Mouse (Mus musculus) gastrocnemius, adult 18-20 months (tissue): ENCODE results near the gene Rptor. TPM values are rescaled to one million over a fixed set of nuclear protein-coding genes. Genes with fewer than 3 reads are reported as not detected.
A peak's percentile ranks its signal among the peaks of the same experiment; 100 is the strongest.
"Not testable (repeated sequence)": the region's sequence is repeated elsewhere in the genome, so short reads cannot be mapped to it uniquely, and the experiment has no call there.

Experiments
- DNase-seq: peaks from one replicate; pipeline ENCODE4 v3.0.0; 2021; ENCODE audit warnings: low spot score
- total RNA-seq, 2 experiments: library from RNA; stranded (reverse); gene quantifications; 2 replicates each; pipeline ENCODE4 v1.2.3; 2021

Rptor gene
- total RNA-seq, 2 experiments from 2014 or later, result 23.3 to 28.1 TPM

DNA sequence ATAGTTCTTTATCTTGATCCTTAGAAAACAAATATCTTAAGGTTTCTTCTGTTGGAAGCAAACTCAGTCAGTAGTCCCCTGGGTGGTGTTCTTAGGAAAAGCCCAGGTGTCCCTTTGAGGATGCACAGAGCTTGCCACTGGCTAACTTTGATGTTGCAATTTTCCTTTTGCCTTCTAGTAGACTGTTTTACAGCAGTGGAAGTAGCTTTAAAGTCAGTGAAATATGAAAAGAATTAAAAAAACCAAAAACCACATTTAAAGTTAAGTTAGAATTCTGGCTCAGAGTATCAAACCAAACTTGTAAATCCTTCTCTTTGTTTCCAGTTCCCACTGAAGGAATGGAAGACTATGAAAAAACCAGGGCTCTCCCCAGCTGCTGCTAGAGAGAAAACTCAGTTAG lies 47.8 kb downstream of the Rptor start:
- DNase-seq, result no peak

GRCm38 (mm10) chr11:119653336-119653735 lies 50.6 kb downstream of the Rptor start:
- DNase-seq, result no peak

- DNase-seq, result peak; percentile 34
These were observed 54.8 kb downstream of the Rptor start for GRCm38 (mm10) chr11:119657534-119657933.

GRCm38 (mm10) chr11:119659296-119659695 lies 56.6 kb downstream of the Rptor start:
- no peak for DNase-seq

- DNase-seq, result not testable (repeated sequence)
These were observed 58.8 kb downstream of the Rptor start for GRCm38 (mm10) chr11:119661479-119661878.

DNA sequence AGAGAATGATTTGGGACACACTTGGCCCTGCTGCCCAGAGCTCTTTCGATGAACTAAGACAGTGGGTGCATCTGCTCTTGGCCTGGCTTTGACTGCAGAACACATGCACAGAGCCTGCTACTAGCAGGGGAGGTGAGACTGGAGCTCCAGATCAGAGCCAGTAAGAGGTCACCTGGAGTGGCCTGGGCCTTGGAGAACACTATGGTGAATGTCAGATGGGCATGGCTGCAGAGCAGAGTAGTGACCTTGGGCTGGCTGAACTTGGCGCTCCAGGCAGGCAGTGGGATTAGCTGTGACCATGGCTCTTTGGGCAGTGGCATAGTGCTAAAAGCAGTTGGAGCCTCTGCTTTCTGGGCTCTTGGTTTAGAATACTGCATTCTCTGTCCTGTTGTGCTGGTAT lies 61.2 kb downstream of the Rptor start:
- DNase-seq, result peak; percentile 48

DNA sequence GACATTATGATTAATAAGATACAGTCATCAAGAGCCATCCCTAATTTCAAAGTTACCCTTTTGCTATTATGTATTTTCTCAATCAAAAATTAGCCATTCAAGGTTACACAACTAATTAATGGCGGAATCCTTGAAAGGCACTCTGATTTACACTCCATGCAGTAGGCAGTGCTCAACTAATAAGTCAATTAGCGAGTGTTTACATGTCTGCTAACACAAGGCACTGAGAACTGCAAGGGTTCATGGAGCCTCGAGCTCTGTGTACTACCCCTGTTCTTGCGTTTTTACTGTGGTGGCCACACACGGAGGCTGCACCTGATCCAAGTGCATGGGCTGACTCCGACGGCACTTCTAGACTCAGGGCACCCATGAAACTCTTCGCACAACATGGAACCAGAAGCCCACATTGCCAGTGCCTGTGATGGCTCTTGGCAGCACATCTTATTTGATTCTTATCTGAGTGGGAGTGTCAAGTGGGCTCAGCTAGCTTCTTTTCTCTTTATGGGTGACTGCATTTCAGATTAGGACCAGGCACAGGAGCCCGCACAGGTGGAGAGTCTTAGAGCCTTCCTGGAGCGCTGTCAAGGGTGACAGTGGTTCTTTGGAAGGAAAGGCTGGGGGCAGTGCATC lies 62.1 kb downstream of the Rptor start:
- DNase-seq, result no peak

DNA sequence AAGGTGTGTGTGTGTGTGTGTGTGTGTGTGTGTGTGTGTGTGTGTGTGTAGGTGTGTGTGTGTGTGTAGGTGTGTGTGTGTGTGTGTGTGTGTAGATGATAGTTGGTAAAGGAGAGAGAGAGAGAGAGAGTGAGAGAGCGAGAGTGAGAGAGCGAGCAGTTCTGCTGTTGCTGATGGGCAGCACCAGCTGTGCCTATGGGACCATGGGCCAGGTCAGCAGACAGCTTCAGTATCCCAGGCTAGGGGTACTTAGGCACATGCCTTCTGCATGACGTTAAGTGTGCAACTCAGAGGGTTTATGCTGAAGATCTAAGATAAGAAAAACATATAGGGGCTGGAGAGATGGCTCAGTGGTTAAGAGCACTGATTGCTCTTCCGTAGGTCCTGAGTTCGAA lies 62.6 kb downstream of the Rptor start:
- no peak for DNase-seq

DNA sequence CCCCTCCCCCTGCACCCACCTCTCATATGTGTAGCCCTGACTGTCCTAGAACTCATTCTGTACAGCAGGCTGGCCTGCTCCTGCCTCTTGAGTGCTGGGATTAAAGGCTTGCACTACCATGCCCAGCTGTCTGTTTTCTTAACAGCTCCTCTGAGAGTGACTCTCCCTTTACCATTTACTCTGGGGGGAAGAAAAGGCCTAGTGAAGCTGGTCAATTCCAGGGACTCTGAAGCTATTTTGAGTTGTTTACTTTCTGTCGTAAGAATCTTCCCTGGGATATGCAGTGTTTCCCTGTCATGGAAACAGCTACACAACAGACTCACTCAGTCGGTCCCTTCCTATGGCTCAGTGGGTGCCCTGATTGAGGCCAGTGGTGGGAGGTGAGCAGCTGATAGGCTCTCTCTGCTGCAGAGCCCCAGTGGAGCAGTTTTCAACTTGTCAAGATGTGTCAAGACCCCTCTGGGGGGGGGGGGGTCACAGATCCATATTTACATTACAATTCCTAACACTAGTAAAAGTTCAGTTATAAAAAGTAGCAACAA lies 63.9 kb downstream of the Rptor start:
- no peak for DNase-seq

DNA sequence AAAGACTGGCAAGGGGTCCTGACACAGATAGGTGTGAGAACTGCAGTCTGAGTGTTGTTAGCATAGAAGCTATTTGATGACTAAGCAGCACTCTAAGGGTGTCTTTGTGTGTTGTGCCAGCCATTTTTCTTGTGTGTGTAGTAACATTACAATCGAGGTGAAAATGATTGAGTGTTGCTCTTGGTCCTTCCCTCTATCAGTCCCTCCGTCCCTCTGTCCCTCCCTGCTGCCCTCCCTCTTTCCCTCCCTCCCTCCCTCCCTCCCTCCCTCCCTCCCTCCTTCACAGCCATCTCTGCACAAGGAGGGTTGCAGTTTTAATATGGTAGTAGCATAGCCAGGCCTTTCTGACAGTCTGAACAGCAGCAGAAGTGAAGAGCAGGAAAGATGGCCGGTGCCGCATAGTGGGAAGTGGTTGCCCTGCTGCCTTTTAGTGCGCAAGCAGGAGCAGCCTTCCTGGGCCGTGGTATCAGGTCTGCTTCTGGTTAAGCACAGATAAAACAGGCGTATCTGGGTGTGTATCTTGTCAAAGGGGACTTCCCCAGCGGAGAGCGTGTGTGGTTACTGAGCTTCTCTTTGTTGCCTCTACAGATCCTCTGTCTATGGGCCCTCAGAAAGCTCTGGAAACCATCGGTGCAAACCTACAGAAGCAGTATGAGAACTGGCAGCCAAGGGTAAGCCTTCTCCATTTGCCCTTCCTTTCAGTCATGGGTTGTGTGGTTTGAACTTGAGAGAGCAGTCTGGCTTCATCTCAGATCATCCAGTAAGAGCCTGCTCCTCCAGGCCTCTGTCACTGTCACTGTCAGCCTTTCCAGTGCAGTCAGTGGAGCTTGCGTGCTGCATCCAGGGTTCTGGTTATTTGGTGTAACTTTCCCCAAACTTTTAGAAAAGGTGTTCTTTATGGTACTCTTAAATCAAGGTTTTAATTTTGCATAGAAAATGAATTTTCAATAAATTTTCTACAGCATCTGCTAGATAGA lies 68.3 kb downstream of the Rptor start:
- DNase-seq, result no peak

DNA sequence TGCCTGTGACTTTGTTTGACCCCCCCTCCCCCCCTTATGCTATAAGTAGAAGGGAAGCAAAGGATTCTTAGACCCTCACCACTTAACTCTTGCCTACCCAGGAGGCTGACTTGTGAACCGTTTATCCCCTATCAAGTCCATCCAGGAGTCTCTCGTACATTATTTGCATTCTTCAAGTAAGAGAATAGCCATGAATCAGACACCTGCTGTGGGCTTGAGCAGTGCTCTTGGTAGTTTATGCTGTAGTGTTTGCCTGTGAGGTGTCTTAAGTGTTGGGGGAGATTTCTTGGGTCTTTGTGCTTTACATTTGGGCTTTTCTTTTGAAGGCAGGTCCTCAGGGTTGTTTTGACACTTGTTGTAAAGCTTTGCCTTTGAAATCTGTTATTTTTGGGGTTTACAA lies 69.3 kb downstream of the Rptor start:
- DNase-seq, result no peak

DNA sequence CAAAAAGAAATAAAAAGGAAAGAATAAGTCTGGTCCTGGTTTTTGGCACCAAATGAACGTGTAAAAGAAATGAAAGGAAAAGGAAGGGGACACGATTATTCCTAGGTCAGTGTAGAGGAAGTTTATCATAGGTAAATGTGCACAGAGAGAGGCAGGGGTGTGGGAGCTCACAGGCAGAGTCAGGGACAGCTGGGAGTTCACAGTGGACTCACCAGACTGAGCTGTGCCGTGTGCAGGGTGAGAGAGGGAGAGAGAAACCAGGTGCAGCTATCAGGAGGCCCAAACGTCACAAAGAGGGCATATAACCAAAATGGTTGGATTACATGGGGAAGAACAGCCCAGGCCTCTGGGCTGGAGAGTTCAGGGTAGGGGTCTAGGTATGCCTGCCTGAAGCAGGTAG lies 70.1 kb downstream of the Rptor start:
- no peak for DNase-seq

DNA sequence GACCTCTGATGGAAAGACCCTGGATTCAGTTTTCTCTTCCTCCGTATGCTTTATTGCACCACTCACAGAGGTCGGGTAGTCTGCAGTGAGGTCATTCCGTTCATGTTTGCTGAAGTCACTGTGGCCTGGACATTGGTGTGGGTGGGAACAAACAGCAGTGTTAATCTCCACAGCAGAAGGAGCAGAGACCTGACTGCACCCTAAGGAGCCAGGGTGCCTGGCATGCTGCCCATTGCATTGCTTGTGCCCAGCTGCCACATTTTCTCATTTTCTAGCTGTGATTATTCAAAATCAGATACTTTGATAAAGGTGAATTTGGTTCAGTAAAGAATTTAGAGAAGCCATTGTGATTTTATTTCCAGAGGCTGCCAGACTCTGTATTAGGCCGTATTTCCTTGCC lies 72.1 kb downstream of the Rptor start:
- DNase-seq, result no peak

- DNase-seq, result no peak
These were observed 72.8 kb downstream of the Rptor start for GRCm38 (mm10) chr11:119675546-119675945.

DNA sequence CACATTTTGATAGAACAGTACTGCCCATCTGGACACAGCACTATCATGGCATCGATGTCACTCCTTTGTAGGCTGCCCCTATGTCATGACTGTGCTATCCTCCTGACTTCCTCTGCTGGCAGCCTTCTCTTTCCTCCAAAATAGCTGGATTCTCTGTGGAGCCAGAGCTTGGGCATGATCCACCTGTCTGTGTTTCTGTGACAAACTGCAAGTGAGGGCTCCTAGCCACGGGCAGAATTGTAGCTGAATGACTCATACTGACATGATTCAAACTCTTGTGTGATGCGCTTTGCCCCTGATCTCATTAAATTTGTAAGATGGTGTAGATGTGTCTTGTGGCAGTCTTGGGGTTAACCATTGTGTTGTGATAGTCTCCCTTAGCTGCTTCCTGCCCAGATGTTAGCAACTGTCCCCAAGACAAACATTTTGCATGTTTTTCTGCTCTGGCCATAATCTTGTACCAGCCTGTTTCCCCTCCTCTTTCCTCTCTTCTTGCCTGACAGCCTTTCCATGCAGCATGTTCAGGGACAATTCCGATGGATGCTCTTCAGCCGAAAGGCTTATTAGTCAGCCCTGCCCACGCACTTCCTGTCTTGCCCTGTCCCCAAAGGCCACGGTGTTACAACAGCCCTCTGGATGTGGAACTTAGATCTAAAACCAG lies 74.2 kb downstream of the Rptor start:
- no peak for DNase-seq

DNA sequence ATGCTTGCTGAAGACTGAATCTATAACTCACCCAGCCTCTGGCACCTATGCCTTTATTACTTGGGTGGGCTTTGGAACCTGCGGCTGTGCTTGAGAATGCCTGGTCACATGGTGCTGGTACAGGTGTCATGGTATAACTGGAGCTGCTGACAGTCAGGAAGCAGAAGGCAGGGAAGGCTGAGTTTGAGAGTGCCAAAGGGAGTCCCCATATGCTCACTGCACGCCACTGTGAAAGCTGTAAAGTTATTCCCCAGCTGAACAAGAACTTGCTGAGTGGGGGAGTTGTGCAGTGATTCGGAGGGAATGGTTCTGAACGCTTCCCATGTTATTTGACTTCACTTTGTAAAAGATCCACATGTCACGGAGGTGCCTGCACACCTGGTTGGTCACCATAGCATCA lies 75.7 kb downstream of the Rptor start:
- no peak for DNase-seq

- peak; percentile 39 for DNase-seq
These were observed 78.0 kb downstream of the Rptor start for GRCm38 (mm10) chr11:119680735-119681134.

DNA sequence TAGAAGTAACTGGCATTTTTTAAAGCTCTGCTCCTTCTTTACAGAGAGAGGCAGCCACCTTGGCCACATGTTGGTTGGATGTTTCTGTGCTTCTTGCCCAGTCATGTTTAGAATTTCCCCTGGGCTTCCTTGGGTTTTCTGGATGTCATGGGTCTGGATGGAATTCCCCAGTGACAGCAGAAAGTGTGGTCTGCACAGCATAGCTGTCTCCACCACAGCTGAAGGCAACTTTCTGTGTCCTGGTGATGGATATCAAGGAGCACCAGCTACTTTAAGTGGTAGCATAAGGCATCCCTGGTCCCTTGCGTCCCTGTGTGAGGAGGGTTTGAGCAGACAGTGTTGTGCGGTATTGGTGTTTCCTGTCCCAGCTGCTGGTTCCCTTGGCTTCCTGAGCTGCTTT lies 79.6 kb downstream of the Rptor start:
- no peak for DNase-seq

- DNase-seq, result no peak
These were observed 81.1 kb downstream of the Rptor start for GRCm38 (mm10) chr11:119683796-119684195.

DNA sequence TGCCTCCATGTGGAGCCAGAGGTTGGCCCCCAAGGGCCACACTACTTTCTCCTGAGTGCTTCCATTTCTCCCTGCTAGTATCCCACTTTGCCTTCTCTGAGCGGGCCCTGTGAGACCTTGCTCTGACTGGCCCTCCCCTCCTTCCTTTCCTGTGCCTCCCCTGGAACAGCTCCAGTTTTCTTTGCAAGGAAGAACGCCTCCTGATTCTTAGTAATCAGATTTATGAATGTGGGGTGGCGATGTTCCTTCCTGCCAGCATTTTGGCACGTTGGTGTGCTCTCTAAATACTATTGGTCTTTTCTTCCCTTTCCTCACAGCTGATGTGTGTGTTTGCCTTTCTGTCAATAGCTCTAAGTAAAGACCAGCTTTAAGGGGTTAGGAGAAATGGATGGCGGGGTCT lies 82.8 kb downstream of the Rptor start:
- DNase-seq, result no peak

DNA sequence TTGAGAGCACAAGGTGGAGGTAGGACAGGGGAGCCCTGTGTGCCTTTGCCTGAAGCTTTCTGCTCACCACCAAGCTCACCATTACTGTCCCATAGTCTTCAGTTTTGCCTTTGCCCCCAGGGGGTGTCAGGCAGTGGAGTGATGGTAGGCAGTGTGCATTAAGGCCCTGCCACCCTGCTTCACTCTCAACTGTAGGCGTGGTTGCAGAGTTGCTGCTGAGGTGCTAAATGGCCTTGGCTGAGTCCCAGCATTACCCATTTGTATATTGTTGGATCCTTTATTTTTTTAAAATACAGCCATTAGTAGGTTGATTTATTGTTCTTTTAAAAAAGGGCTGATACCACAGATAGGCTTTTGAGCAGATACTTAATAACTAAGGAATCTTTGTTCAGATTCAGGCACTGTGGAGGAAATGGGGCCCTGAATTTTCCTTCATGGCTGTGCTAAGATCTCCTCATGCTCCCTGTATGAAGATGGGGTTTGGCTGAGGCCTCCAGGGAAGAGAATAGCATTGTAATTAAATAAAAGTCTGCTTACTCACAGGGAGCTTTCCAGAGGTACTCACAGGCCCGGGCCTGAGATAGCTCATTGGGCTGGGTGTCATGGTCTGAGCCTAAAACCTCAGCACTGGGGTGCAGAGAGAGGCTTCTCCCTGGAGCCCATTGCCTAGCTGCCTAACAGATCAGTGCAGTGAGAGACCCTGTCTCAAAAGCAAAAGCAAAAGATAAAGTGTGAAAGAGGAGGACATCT lies 83.4 kb downstream of the Rptor start:
- DNase-seq, result no peak
